Mouse (Mus musculus): ENCODE measurements at regions not wholly inside any gene's neighbourhood (a gene's known extent, or its start where the extent isn't known, plus 50 kb on each side); places are given as distances from the start of the nearest gene placed in this dataset.

- peak; percentile 60 for DNase-seq (ENCODE audit: low read depth, low spot score)
Observed at GRCm38 (mm10) chr10:25118674-25119670, 188.7 kb downstream of the Akap7 start.

DNA sequence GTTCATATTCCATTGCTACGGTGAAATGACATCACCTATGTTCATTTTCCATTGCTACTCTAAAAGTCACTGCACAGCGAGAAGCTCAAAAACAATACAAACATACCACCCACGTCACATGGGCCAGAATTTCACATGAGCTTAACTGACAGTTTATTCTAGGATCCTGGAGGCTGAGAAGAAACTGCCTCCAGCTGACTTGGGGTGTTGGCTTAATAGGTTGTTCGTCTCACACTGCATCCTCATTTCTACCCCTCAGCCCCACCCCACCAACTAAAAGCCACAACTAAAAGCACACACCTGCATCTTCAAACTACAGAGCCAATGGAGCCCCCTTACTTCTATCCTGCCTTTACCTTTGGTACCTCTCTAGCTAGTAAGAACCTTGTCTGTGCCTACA, 187.0 kb upstream of the Arg1 start:
- no peak for DNase-seq (ENCODE audit: low read depth, low spot score)

DNA sequence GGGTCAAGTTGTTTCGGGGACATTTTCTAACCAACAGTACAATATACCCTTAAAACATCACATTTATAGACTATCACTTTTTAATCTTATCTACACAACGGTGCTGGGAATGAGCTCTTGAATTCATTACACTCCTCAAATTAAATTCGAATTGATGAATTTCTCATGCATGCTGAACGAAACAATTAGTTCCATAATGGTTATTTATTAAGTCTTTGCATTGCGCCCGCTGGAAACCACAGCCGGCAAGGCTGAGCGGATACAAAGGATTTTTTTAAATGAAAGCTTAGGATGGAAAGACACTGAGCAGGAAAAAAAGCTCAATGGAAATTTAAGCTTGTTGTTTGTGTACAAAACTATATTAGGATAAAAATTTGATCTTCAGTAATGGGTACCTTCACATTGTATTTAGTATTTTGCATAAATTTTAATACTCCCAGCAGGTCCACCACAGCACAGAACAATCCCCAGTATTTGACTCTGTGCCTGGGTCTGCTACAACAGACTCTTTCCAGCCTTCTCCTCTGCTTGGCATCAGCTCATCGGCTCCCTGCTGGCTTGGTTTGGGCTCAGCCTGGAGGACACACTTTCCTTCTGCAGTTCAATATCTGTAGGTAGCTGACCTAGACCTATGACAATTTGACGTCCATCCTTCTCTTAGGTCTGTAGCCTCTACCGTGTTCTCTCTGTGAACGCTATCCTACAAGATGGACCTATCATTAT, 185.3 kb upstream of the Arg1 start:
- no peak for DNase-seq (ENCODE audit: low read depth, low spot score)

DNA sequence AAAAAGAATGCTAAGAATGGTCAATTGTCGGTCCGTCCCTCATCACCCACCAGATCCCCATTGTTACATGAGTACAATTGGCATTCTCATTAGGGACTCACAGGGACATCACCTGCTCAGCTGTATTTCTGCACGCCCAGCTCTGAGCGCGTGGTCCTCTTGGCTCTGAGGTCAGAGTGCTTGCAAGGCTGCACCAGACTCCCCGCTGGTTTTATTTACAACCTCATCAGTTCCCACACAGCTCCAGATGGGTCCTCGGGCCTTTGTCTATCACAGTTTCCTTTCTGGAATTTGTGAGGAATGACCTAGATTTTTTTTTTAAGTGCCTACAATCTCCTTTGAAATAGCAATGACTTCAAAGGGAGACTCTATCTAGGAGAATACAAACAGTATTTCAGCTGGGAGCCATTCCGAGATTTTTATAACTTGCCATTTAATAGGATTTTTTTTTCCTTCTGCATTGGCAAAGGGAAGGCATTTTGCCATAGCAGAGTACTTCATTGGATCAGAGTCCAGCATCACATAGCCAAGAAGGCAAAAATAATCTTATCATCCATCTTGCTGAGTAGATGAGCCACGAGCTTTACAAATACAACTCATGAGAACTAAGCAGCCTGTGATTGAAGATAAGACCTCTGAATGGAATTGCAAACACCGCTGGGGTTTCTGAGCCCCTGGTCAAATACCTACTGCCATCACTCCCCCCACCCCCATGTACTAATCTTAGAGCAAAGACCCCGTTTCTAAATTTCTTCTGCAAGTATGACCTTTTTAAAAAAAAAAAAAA, 184.5 kb upstream of the Arg1 start:
- no peak for DNase-seq (ENCODE audit: low read depth, low spot score)

DNA sequence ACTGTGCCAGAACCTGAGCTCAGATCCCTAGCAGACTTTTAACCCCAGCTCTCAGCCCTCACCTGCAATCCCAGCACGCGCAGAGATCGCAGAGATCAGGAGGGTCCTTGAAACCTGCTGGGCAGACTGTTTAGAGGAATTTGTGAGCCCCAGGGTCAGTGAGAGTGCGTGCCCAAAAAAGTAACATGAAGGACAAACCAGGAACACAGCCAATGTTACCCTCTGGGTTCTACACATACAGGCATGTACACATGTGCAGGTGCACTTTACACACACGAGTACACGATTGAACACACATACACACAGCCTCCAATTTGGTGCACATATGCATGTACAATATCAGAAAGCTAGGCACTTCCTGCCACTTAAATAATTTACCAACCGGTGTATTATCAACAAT, 183.9 kb upstream of the Arg1 start:
- DNase-seq (ENCODE audit: low read depth, low spot score): no peak

DNA sequence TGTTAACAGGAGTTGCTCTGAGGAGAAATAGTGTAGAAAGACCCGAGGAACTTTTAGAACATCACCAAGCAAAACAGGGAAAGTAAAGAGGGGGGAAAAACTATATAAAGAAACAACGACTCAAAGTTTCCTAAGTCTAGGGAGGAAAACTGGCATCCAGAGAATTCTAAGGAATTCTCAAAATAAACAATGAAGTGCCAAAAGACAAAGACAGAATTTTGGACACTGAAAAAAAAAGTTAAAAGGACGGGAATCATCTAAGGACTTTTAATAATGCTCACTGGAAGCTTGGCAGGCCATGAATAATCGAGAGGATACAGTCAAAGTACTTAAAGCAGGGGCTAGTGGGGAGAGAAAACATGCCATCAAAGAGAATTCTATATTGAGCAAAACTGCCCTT, 170.8 kb upstream of the Arg1 start:
- DNase-seq (ENCODE audit: low read depth, low spot score): no peak

DNA sequence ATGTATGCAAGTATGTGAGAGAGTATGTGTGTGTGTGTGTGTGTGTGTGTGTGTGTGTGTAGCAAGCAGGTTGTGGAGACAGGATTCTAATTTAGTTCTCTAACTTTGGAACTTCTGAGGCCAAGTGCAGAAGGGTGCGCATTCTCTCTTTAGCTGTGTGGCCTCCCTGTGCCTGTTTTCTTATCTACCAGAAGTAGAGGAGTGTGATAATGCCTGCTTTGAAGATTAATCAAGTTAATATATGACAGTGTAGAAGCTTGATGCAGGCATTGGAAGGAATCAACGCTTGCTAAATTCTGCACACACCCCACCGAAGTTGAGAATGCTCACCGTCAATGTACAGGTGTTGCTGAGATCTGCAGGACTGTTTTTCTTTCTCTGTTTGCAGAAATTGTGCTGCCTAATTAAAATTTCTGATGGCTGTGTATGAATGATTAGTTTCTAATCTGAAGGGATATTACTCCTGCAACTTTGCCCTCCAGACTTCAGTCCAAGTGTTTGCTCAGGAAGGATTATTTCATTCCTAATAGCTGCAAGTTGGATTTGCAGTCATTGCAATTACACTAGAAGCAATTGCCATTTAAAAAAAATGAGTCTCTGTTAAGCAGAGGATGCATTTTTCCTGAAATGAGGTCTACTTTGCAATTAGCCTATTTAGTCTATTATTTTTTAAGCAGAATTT, 162.6 kb upstream of the Arg1 start:
- no peak for DNase-seq (ENCODE audit: low read depth, low spot score)

GRCm38 (mm10) chr10:25086745-25087144, 159.5 kb upstream of the Arg1 start:
- no peak for DNase-seq (ENCODE audit: low read depth, low spot score)

- no peak for DNase-seq (ENCODE audit: low read depth, low spot score)
Observed at GRCm38 (mm10) chr10:25082930-25083329, 155.6 kb upstream of the Arg1 start.

DNA sequence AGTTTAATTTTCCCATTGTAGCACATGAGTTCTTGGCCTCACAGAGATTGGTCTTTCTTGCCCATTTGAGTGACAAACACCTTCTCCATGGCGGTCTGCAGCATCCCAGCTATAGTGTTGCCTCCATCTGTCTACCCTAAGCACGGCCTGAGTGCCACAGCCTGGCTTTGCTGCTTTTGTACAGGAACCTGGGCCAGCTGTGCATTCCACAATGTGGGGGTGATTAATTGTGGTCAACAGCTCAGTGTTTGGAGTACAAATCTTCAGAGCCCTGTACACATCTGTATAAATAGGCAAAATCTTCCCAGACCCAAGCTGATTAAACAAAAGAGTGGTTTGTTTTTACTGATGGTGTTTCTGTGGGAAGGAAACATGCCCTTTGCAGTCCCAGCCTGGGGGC, 145.3 kb upstream of the Arg1 start:
- no peak for DNase-seq (ENCODE audit: low read depth, low spot score)

GRCm38 (mm10) chr10:25068301-25068700, 141.0 kb upstream of the Arg1 start:
- DNase-seq (ENCODE audit: low read depth, low spot score): no peak

- no peak for DNase-seq (ENCODE audit: low read depth, low spot score)
Observed at GRCm38 (mm10) chr10:25064701-25065362, 137.5 kb upstream of the Arg1 start.

DNA sequence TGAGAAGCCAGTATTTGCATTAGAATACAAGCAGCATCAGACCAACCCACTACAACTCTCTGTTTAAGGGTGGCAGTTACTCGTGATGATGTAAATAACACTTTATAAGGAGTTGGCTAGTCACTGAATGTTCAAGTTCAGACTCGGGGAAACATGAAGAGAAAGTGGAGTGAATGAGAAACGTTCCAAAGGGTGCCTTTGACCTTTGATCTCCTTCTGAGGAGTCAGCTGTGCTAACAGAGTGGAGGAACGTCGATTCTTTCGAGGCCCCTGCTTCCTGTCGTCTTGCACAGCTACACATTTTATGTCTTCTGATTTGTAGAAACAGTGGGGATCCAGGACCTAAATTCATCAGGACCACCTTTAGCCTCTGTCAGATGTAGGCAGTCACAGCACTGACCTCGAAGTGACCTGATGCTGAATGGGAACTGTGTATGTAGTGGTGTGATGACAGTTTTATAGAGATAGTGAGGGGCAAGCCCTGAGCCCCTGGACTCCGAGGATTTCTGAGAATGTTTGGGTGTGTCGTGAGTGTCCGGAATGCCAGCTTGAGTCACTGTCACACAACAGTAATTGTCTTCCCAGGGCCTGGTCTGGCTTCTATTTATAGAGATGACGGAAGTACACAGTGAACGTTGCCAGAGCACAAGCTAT, 134.2 kb upstream of the Arg1 start:
- no peak for DNase-seq (ENCODE audit: low read depth, low spot score)

GRCm38 (mm10) chr10:25058694-25059093, 131.4 kb upstream of the Arg1 start:
- DNase-seq (ENCODE audit: low read depth, low spot score): peak; percentile 41

GRCm38 (mm10) chr10:25051998-25052397, 124.7 kb upstream of the Arg1 start:
- DNase-seq (ENCODE audit: low read depth, low spot score): no peak

- DNase-seq (ENCODE audit: low read depth, low spot score): no peak
Observed at GRCm38 (mm10) chr10:25051368-25051874, 124.1 kb upstream of the Arg1 start.

DNA sequence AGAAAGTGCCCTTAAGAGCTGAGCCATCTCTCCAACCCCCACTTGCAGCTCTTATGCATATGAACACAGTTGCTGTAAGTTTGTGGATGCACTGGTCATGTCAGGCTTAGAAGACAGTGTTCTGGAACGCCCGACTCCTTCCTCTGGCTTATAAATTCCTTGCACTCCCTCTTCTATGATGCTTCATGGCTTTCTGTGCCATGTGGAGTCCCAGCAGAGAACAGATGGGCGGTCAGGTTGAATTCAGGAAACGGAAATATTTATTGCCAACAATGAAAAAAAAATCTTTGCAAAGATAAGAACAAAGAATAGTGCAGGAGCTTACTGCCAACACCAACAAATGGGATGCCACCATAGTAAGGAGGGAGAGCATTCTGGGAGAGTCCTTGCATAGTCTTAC, 113.9 kb upstream of the Arg1 start:
- no peak for DNase-seq (ENCODE audit: low read depth, low spot score)

GRCm38 (mm10) chr10:25039926-25040325, 112.6 kb upstream of the Arg1 start:
- DNase-seq (ENCODE audit: low read depth, low spot score): no peak

- DNase-seq (ENCODE audit: low read depth, low spot score): peak; percentile 15
Observed at GRCm38 (mm10) chr10:25036928-25037327, 109.6 kb upstream of the Arg1 start.

- no peak for DNase-seq (ENCODE audit: low read depth, low spot score)
Observed at GRCm38 (mm10) chr10:25035363-25035762, 108.1 kb upstream of the Arg1 start.

Data from CD4-positive, CD25-positive, alpha-beta regulatory T cell, adult 2 months (primary cell).